Mouse (Mus musculus): Measurements from ENCODE around the gene Ppp2r2d. TPM values are rescaled to one million over a fixed set of nuclear protein-coding genes. Genes with fewer than 3 reads are reported as not detected.

Ppp2r2d gene
- polyA plus RNA-seq, 1 experiment from 2014 or later = 52.3 TPM

GRCm38 (mm10) chr7:138907976-138908375 lies 62.1 kb downstream of the Ppp2r2d start:
- WGBS = 59% methylated on average over 5 of the region's 5 CpGs
- H3K4me3 ChIP-seq (ENCODE audit: low read depth, low read length) = no peak overlapping the region; the same call in 1 of the 2 replicates

GRCm38 (mm10) chr7:138908768-138909276 lies 62.9 kb downstream of the Ppp2r2d start:
- Histone ChIP-seq H3K4me2 (ENCODE audit: low read length) (peak overlapping the region; percentile 59), H3K27ac (ENCODE audit: low read depth, low read length) (no peak overlapping the region; the same call in 1 of the 2 replicates), H3K27me3 (replicated peaks; ENCODE audit: control insufficient read depth, insufficient read depth, low read length) (no peaks in the 10 kb centered on the region; the same call in 1 of the 2 replicates), H3K4me1 (ENCODE audit: control insufficient read depth, insufficient read depth, low read length) (peaks cover 11% of the 10 kb centered on the region; the same call in 1 of the 2 replicates), H3K9me3 (replicated peaks; ENCODE audit: control insufficient read depth, low read length) (no peaks in the 10 kb centered on the region), H3K4me3 (ENCODE audit: low read depth, low read length) (peak overlapping the region; percentile 81), H3K9ac (ENCODE audit: low read length) (peak overlapping the region; percentile 80), H3K36me3 (ENCODE audit: control insufficient read depth, insufficient read depth, low read length) (no peaks in the 10 kb centered on the region)
- WGBS = 8% methylated on average over 10 of the region's 10 CpGs
- peak; percentile 27 for DNase-seq (ENCODE audit: low spot score)
- no peak for ATAC-seq

More at GRCm38 (mm10) chr7:138907976-138908375, 62.1 kb downstream of the Ppp2r2d start:
- no peak overlapping the region for H3K27ac ChIP-seq (ENCODE audit: low read depth, low read length)
- H3K4me2 ChIP-seq (ENCODE audit: low read length) = peak overlapping the region; percentile 9; the same call in 1 of the 2 replicates
- 0 out of 2 replicates have a peak overlapping the region, but pooled peaks have one; percentile 8 for H3K9ac ChIP-seq (ENCODE audit: low read length)
- H3K9me3 ChIP-seq (replicated peaks; ENCODE audit: control insufficient read depth, low read length) = no peaks in the 10 kb centered on the region
- no peaks in the 10 kb centered on the region for H3K36me3 ChIP-seq (ENCODE audit: control insufficient read depth, insufficient read depth, low read length)
- ATAC-seq (no peak), DNase-seq (ENCODE audit: low spot score) (no peak)
- no peaks in the 10 kb centered on the region; the same call in 1 of the 2 replicates for H3K27me3 ChIP-seq (replicated peaks; ENCODE audit: control insufficient read depth, insufficient read depth, low read length)
- peaks cover 11% of the 10 kb centered on the region; the same call in 1 of the 2 replicates for H3K4me1 ChIP-seq (ENCODE audit: control insufficient read depth, insufficient read depth, low read length)

GRCm38 (mm10) chr7:138909277-138910192 lies 63.7 kb downstream of the Ppp2r2d start, which contains the start of gene Bnip3:
Gene Bnip3, minus strand, starts transcription at chr7:138909519.
- WGBS = under 1% methylated on average over 62 of the region's 66 CpGs
- ATAC-seq = peak; percentile 96
- peak within 1 kb of the TSS; percentile 80 for H3K9ac ChIP-seq (ENCODE audit: low read length)
- no peak within 1 kb of the TSS; the same call in 1 of the 2 replicates for H3K27ac ChIP-seq (ENCODE audit: low read depth, low read length)
- peaks cover 11% of the 10 kb centered on the region; the same call in 1 of the 2 replicates for H3K4me1 ChIP-seq (ENCODE audit: control insufficient read depth, insufficient read depth, low read length)
- H3K36me3 ChIP-seq (ENCODE audit: control insufficient read depth, insufficient read depth, low read length) = no peaks in the 10 kb centered on the region
- DNase-seq (ENCODE audit: low spot score) = peak; percentile 92
- no peaks in the 10 kb centered on the region for H3K9me3 ChIP-seq (replicated peaks; ENCODE audit: control insufficient read depth, low read length)
- H3K27me3 ChIP-seq (replicated peaks; ENCODE audit: control insufficient read depth, insufficient read depth, low read length) = no peaks in the 10 kb centered on the region; the same call in 1 of the 2 replicates
- peak within 1 kb of the TSS; percentile 59 for H3K4me2 ChIP-seq (ENCODE audit: low read length)
- H3K4me3 ChIP-seq (ENCODE audit: low read depth, low read length) = peak within 1 kb of the TSS; percentile 81

GRCm38 (mm10) chr7:138910193-138910562 lies 64.3 kb downstream of the Ppp2r2d start:
- DNase-seq (ENCODE audit: low spot score) = no peak
- no peak for ATAC-seq
- peak overlapping the region; percentile 81 for H3K4me3 ChIP-seq (ENCODE audit: low read depth, low read length)
- peak overlapping the region; percentile 80 for H3K9ac ChIP-seq (ENCODE audit: low read length)
- peak overlapping the region; percentile 59 for H3K4me2 ChIP-seq (ENCODE audit: low read length)
- H3K36me3 ChIP-seq (ENCODE audit: control insufficient read depth, insufficient read depth, low read length) = no peaks in the 10 kb centered on the region
- WGBS = 24% methylated on average over 7 of the region's 7 CpGs
- H3K27ac ChIP-seq (ENCODE audit: low read depth, low read length) = no peak overlapping the region
- H3K9me3 ChIP-seq (replicated peaks; ENCODE audit: control insufficient read depth, low read length) = no peaks in the 10 kb centered on the region
- peaks cover 11% of the 10 kb centered on the region; the same call in 1 of the 2 replicates for H3K4me1 ChIP-seq (ENCODE audit: control insufficient read depth, insufficient read depth, low read length)
- no peaks in the 10 kb centered on the region; the same call in 1 of the 2 replicates for H3K27me3 ChIP-seq (replicated peaks; ENCODE audit: control insufficient read depth, insufficient read depth, low read length)

- Histone ChIP-seq H3K4me1 (ENCODE audit: control insufficient read depth, insufficient read depth, low read length) (0 out of 2 replicates have a peak, but pooled peaks cover 5% of the 10 kb centered on the region), H3K36me3 (ENCODE audit: control insufficient read depth, insufficient read depth, low read length) (no peaks in the 10 kb centered on the region), H3K4me3 (ENCODE audit: low read depth, low read length) (no peak overlapping the region), H3K9me3 (replicated peaks; ENCODE audit: control insufficient read depth, low read length) (no peaks in the 10 kb centered on the region), H3K27ac (ENCODE audit: low read depth, low read length) (no peak overlapping the region), H3K4me2 (ENCODE audit: low read length) (no peak overlapping the region), H3K27me3 (replicated peaks; ENCODE audit: control insufficient read depth, insufficient read depth, low read length) (no peaks in the 10 kb centered on the region; the same call in 1 of the 2 replicates), H3K9ac (ENCODE audit: low read length) (no peak overlapping the region)
- ATAC-seq (no peak), DNase-seq (ENCODE audit: low spot score) (no peak)
- WGBS = 80% methylated on average over 3 of the region's 3 CpGs
Measured at GRCm38 (mm10) chr7:138913616-138914015, 67.7 kb downstream of the Ppp2r2d start.

- ATAC-seq (no peak), DNase-seq (ENCODE audit: low spot score) (peak; percentile 55)
- H3K27me3 ChIP-seq (replicated peaks; ENCODE audit: control insufficient read depth, insufficient read depth, low read length) = no peaks in the 10 kb centered on the region
- peaks cover 9% of the 10 kb centered on the region; the same call in 1 of the 2 replicates for H3K4me1 ChIP-seq (ENCODE audit: control insufficient read depth, insufficient read depth, low read length)
- peak overlapping the region; percentile 21 for H3K4me3 ChIP-seq (ENCODE audit: low read depth, low read length)
- H3K36me3 ChIP-seq (ENCODE audit: control insufficient read depth, insufficient read depth, low read length) = no peaks in the 10 kb centered on the region
- 7% methylated on average over 26 of the region's 26 CpGs for WGBS
- no peaks in the 10 kb centered on the region for H3K9me3 ChIP-seq (replicated peaks; ENCODE audit: control insufficient read depth, low read length)
- H3K9ac ChIP-seq (ENCODE audit: low read length) = peak overlapping the region; percentile 46
- H3K4me2 ChIP-seq (ENCODE audit: low read length) = peak overlapping the region; percentile 53
- no peak overlapping the region; the same call in 1 of the 2 replicates for H3K27ac ChIP-seq (ENCODE audit: low read depth, low read length)
Measured at GRCm38 (mm10) chr7:138919156-138919944, 73.5 kb downstream of the Ppp2r2d start.

- no peaks in the 10 kb centered on the region for H3K27me3 ChIP-seq (replicated peaks; ENCODE audit: control insufficient read depth, insufficient read depth, low read length)
- no peak overlapping the region for H3K4me2 ChIP-seq (ENCODE audit: low read length)
- WGBS = 95% methylated on average over 8 of the region's 8 CpGs
- no peaks in the 10 kb centered on the region for H3K36me3 ChIP-seq (ENCODE audit: control insufficient read depth, insufficient read depth, low read length)
- no peak overlapping the region for H3K9ac ChIP-seq (ENCODE audit: low read length)
- H3K4me1 ChIP-seq (ENCODE audit: control insufficient read depth, insufficient read depth, low read length) = peaks cover 9% of the 10 kb centered on the region; the same call in 1 of the 2 replicates
- H3K27ac ChIP-seq (ENCODE audit: low read depth, low read length) = no peak overlapping the region
- DNase-seq (ENCODE audit: low spot score) = no peak
- H3K9me3 ChIP-seq (replicated peaks; ENCODE audit: control insufficient read depth, low read length) = no peaks in the 10 kb centered on the region
- H3K4me3 ChIP-seq (ENCODE audit: low read depth, low read length) = no peak overlapping the region
- ATAC-seq = no peak
Measured at GRCm38 (mm10) chr7:138921611-138922010, 75.7 kb downstream of the Ppp2r2d start.

GRCm38 (mm10) chr7:138923756-138924425 lies 78.0 kb downstream of the Ppp2r2d start:
- Histone ChIP-seq H3K4me1 (ENCODE audit: control insufficient read depth, insufficient read depth, low read length) (peaks cover 8% of the 10 kb centered on the region; the same call in 1 of the 2 replicates), H3K4me2 (ENCODE audit: low read length) (no peak overlapping the region), H3K27me3 (replicated peaks; ENCODE audit: control insufficient read depth, insufficient read depth, low read length) (no peaks in the 10 kb centered on the region), H3K9ac (ENCODE audit: low read length) (no peak overlapping the region), H3K9me3 (replicated peaks; ENCODE audit: control insufficient read depth, low read length) (no peaks in the 10 kb centered on the region), H3K36me3 (ENCODE audit: control insufficient read depth, insufficient read depth, low read length) (no peaks in the 10 kb centered on the region), H3K27ac (ENCODE audit: low read depth, low read length) (no peak overlapping the region), H3K4me3 (ENCODE audit: low read depth, low read length) (no peak overlapping the region)
- ATAC-seq (no peak), DNase-seq (ENCODE audit: low spot score) (peak; percentile 35)
- WGBS = 12% methylated on average over 3 of the region's 3 CpGs

Data from forebrain, embryonic 14.5 days (tissue).